Mouse (Mus musculus) embryonic fibroblast, embryonic 13.5 days (primary cell): ENCODE results near the gene Sbf2.

Experiments used
- CTCF ChIP-seq: IDR thresholded peaks from 2 replicates; pipeline ENCODE4 v1.5.1; 2011; ENCODE audit warnings: mild to moderate bottlenecking, control low read depth, low read length, moderate library complexity, borderline replicate concordance; ENCODE audit not compliant: insufficient read depth
- POLR2A ChIP-seq: IDR thresholded peaks from 2 replicates; pipeline ENCODE4 v1.6.1; 2011; ENCODE audit warnings: low read depth, mild to moderate bottlenecking, control low read depth, low read length, moderate library complexity

- TF ChIP-seq CTCF, result no peak
- TF ChIP-seq POLR2A, result no peak
These were observed 4.4 kb upstream of the Sbf2 start for GRCm38 (mm10) chr7:110619086-110619611.
